Mouse (Mus musculus): ENCODE data around the gene Ugt2a1.

DNA sequence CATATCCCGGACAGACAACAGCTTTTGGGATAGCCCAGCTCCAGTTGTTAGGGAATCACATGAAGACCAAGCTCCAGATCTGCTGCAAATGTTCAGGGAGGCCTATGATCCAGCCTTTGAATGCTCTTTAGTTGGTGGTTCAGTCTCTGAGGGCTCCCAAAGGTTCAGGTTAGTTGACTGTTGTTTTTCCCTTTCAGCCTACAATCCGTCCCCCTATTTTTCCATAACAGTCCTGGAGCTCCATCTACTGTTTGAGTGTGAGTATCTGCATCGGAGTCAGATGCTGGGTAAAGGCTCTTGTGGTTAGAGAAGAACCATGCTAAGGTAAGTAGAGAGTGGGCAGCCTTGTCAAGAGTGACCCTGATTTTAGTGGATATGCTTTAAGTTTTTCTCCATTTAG, 54.4 kb downstream of the Ugt2a1 start:
- TF ChIP-seq CTCF (IDR thresholded peaks at IDR 0.05; ENCODE audit: extremely low read depth, insufficient read depth, insufficient read length, insufficient replicate concordance): no peak
- TF ChIP-seq POLR2A (IDR thresholded peaks at IDR 0.05; ENCODE audit: low read depth, low read length): no peak
